Mouse (Mus musculus) brain, embryonic 14.5 days (tissue): ENCODE results near the gene Acyp1.

Source experiments
- CTCF ChIP-seq: fragments of 200-500 bp; IDR thresholded peaks from 2 replicates; pipeline ENCODE4 v1.5.1; 2012; ENCODE audit warnings: inconsistent platforms, mild to moderate bottlenecking, moderate library complexity, borderline replicate concordance; ENCODE audit not compliant: insufficient read depth, insufficient read length; ENCODE audit errors: extremely low read depth
- POLR2A ChIP-seq: fragments of 200-500 bp; IDR thresholded peaks from 2 replicates; pipeline ENCODE4 v1.6.1; 2012; ENCODE audit warnings: mild to moderate bottlenecking, inconsistent platforms, borderline replicate concordance; ENCODE audit not compliant: poor library complexity, insufficient read depth, insufficient read length, severe bottlenecking; ENCODE audit errors: extremely low read depth

DNA sequence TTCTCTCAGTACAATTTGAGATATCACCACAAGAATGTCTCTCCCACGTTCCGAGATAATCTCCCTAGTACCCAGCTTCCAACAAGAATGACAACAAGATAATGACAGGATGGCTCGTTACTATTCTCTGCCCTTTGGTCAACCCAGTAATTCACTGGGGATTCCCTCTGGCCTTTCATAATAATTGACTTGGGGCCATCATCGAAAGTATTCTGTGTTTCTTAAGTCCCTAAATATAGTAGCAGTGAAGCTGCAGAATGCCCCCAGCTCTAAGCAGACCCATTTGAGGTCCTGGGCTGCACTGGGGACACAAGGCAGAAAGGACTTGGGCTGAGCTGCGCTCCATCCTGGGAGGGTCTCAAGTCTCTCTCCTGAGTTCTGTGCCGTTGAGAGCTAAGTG is 4.0 kb upstream of the Acyp1 start:
- TF ChIP-seq CTCF (no peak), POLR2A (no peak)
